Mouse (Mus musculus): Measurements from ENCODE around the gene Gm49387.

Gene Gm49387

DNA sequence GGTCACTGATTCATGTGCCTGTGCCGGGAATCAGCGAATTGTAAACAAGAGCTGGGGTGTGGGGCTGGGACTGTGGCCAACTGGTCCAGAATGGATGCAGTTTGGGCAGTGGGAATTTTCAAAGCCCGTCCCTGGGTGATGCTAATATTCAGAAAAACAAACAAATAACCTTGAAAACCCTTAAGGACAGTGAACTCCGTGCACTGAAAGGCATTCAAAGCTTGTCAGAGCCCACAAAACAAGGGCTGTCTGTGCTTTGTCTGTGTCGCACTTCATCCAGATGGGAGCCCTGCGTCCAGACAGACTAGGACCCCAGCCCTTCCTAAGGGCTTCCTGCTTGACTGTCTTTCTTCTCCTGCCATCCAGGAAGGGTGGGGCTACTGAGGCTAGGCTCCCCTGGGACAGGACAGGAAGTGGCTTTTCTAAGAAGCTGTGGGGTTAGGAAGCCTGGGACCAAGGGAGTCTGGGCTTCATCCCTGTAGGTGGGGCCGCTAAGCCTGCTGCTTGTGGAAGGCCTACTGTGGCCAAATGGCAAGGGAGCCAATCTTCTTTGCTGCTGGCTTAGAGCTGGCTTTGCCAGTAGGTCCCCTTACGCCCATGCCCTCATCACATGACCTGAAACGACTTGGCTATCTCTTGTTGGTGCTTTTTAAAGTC, 22.0 kb upstream of the Gm49387 start:
- DNase-seq (ENCODE audit: low spot score): peak; percentile 66

DNA sequence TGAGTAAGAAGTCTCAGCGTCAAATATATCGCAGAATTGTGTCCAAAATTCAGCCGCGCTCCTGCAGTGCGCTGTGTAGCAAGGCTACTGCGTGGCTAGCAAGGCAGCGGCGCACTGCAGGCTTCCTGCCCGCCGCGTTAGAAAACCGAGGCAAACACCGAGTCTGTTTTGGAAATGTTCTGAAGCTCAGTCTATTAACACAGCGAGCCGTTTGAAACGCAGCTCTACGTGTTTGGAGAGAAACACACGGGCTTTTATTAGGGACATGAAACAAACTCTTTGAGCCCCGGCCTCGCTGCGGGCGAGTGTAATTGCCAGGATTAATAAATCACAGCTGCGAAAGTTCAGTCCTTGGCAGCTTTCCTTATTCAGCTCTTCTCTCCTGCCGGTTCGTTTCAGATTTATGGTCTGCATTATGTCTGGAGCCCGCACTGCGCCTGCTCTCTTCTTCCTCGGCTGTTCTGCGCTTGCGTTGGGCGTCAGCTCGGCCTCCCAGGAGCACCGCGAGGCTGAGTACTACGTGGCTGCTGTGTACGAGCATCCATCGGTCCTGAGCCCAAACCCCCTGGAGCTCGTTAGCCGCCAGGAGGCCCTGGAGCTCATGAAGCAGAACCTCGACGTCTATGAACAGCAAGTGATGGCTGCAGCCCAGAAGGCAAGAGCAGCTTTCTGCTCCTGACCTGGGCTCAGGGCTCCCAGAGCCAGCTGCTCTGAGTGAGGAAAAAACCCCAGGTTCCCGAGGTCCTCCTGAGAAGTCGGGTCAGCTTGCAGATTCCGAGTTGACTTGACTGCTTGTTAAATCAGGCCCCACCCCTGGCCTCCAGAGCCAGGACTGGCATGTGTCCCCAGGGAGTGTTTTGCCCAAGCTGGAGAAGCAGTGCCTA, 21.2 kb upstream of the Gm49387 start:
- peak; percentile 87 for DNase-seq (ENCODE audit: low spot score)

DNA sequence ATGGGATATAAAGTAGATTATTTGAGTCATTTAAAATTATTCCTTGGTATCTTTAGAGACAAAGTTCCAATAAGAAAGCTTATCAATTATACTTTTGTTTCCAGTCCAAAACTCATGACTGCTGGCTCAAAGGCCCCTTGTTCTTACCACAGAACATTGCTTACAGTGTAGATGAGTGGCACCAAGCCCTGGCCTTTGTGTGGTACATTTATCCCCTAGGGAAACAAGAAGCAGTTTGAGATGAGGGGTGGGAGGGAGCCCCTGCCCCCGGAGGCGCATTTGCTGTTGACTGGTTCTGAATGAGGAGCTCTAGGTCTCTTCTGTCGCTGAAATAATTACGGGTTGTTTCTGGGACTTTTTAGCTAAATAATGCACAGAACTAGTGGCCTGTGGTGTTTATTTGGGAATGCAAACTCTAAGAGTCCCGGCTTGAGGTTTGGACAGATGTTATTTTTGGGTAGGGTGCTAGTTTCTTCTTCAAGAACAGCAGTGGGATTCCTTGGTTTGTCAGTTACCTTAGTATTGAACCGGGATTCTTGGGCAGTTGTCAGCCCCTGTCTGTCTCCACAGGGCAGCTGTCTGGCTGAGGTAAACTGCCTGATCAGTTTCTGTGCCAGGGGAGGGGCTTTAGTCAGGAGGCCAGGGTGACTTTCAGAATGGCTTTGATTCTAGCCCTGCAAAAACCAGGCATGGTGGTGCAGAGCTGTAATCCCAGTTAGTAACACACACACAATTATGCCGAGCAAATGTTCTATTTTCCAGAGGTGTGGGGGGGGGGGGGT, 19.8 kb upstream of the Gm49387 start:
- no peak for DNase-seq (ENCODE audit: low spot score)

DNA sequence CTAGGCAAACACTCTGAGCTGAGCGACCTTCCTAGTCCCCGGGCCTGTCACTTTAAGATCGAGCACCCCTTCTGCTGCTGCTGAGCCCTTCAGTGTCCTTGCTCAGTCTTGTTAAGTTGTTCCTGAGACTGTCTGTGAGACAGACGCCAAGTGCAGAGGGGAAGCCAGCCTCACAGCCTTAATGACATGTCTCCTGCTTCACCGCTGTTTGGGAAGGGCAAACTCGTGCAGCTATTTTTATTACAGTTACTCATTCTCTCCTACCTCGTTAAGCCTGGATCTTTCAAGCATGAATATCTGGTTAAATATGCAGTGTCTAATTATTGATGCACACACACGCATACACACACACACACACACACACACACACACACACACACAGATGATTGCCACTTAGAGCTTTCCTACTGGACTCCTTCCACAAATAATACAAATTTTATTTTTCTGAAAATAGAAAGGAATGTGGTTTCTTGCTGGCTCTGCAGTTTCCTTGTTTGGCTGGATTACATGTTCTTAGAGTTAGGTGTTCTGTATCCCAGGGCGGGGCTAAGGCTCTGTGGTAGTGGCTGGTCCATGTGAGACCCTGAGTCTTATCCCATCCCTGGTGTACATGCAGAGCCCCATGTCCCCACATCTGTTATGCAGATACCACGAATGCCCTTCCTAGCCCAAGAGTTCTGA, 19.0 kb upstream of the Gm49387 start:
- peak; percentile 51 for DNase-seq (ENCODE audit: low spot score)

DNA sequence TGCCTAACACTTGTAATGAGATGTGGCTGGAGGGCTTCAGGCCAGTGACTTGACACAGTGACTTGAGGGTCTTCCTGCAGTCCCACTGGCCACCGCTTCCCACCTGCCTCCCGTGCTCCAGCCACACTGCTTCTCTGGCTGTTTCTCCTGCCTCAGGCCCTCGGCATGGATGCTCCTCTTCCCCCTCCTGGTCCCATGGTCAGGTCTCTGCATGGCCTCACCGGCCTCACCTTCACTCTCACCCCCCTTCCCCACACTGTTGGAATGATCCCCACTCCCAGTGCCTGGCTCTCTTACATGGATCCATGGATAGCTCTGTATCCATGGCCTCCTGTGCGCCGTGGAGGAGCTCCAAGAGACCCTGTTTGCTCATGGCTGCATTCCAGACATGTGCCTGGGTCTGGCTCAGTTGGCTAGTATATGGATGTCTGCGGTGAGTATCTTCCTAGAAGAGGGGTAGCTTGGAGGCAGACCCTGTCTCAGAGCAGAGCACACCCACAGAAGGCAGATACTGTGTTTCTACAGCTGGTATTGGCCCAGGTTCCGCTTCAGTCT, 17.5 kb upstream of the Gm49387 start:
- DNase-seq (ENCODE audit: low spot score): no peak

DNA sequence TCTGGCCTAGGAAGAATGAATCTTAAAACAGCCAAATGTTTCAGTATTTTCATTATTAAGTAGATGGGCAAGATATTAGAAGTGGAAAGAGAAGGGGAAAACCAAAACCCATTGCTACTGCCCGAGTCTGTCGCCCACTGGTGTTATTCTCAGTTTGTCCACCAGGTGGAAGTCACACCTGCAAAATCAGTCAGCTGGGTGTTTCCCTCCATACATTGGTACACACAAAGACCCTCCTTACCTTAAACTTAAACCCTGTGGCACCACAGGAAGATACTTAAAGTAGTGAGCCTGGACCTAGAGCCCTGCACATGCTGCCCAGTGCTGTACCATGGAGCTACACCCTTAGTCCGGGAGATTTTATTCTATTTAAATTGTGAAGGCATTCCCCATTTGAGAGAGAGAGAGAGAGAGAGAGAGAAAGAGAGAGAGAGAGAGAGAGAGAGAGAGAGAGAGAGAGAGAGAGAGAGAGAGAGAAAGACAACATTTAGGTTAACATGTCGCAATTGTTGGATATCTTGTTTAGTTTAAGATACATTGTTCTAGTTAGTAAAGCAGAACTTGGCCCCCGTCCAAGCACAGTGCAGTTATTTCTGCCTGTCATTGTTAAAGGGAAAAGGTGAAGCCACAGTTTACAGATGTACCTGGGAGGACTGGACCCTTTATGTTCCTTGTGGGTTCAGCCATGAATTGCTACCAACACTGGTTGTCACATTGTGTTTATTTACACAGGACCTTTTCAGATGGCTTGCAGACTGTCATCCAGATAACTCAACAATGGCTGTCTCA, 16.4 kb upstream of the Gm49387 start:
- peak; percentile 70 for DNase-seq (ENCODE audit: low spot score)

DNA sequence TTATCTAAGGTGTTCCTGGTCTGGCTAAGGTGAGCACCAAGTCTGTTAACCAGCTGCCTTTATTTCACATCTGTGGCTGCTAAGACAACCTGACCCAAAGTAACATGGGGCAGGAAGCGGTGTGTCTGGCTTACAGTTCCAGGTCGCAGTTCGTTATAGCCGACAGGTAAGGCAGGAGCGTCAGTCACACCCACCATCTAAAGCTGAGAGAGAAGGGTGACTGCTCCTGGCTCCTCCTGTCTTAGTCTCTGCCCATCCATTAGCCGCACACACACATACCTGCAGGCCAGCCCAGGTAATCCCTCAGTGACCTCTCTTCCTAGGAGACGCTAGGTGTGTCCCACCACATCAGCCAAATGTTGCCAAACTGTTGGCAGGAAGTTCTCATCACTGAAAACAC, 15.7 kb upstream of the Gm49387 start:
- no peak for DNase-seq (ENCODE audit: low spot score)

GRCm38 (mm10) chr14:31655406-31655805, 14.7 kb upstream of the Gm49387 start:
- no peak for DNase-seq (ENCODE audit: low spot score)

DNA sequence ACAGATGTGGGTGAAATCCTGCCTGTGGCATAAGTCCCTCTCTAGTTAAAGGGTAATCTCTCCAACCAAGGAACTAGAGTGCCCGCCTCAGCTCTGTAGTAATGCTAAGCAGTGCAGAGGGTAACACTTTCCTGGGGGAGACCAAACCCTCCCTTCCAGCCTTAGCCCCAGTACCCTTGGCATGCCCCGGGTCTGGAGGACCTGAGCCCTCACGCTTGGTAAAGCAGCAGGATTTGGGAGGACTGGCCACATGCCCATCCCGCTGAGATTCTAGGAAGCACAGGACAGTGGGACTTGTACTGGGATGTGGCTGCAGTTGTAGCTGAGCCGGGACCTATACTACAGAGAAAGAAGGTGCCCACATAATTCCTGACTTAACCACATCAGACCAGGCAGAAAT, 14.1 kb upstream of the Gm49387 start:
- no peak for DNase-seq (ENCODE audit: low spot score)

GRCm38 (mm10) chr14:31653101-31653875, 12.6 kb upstream of the Gm49387 start:
- DNase-seq (ENCODE audit: low spot score): no peak

DNA sequence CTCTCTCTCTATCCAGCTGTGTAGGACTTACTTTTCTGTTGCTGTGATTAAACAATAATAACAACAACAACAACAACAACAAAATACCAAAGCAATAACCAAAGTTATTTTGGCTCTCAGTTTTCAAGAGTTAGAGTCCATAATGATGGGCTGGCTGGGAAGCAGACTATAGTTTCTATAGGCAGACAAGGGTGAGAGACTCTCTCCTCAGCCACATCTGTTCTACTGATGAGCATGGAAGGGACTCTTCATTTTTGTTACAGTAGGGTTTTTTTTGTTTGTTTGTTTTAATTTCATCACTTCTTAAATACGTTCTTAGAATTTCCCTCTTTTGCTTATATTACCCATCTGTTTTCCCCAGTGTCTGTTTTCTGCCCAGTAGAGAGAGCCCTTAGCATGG, 11.9 kb upstream of the Gm49387 start:
- no peak for DNase-seq (ENCODE audit: low spot score)

GRCm38 (mm10) chr14:31652106-31652505, 11.4 kb upstream of the Gm49387 start:
- DNase-seq (ENCODE audit: low spot score): no peak

DNA sequence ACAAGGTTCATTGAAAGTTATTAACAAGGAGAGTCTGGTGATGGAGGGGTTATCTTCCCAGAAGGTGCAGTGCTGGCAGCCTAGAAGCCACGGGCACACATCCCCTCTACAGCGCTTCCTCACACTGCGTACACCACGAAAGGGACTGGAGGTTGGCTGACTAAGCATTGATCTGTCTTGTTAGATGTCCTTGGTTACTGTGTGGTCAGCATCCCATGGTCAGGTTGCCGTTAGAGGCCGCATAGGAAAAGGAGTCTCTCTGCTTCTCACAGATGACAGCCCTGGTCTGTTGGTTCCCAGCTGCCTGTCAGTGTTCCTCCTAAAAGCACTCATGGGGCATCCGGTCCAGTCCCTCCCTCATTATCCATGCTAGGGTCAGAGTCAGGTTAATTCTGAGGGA, 10.5 kb upstream of the Gm49387 start:
- DNase-seq (ENCODE audit: low spot score): no peak

GRCm38 (mm10) chr14:31650347-31650746, 9.7 kb upstream of the Gm49387 start:
- no peak for DNase-seq (ENCODE audit: low spot score)

GRCm38 (mm10) chr14:31647991-31648390, 7.3 kb upstream of the Gm49387 start:
- DNase-seq (ENCODE audit: low spot score): no peak

DNA sequence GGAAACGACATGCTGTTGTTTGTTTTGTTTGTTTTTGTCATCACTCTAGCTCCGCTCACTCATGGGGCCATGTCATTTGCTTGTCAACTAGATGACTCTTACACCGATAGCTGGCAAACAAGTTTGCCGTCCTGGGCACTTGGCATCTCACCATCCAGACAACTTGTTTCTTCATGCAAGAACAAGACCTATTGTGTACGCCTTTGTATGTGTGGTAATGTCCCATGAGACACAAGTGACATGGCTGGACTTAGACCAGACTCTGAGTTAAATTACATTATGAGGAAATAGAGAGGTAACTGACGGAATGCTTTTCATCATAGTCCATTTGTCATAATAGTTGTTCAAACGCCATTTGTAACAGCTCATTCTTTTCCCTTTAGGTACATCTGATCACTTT, 5.2 kb upstream of the Gm49387 start:
- no peak for DNase-seq (ENCODE audit: low spot score)

- DNase-seq (ENCODE audit: low spot score): no peak
Measured at GRCm38 (mm10) chr14:31644931-31645547, 4.4 kb upstream of the Gm49387 start.

- DNase-seq (ENCODE audit: low spot score): no peak
Measured at GRCm38 (mm10) chr14:31644183-31644830, 3.6 kb upstream of the Gm49387 start.

- no peak for DNase-seq (ENCODE audit: low spot score)
Measured at GRCm38 (mm10) chr14:31641506-31642155, 953 bp upstream of the Gm49387 start.
